Mouse (Mus musculus) ES-E14 (cell line): ENCODE measurements around the gene Lgi1.

Experiments used
- CHD2 ChIP-seq: IDR thresholded peaks from 2 replicates; pipeline ENCODE4 v1.6.1; 2014; ENCODE audit warnings: mild to moderate bottlenecking, low read depth, low read length, inconsistent platforms
- MAFK ChIP-seq: IDR thresholded peaks from 2 replicates; pipeline ENCODE4 v1.6.1; 2014; ENCODE audit warnings: mild to moderate bottlenecking, low read depth, low read length, inconsistent platforms; ENCODE audit not compliant: insufficient read depth
- ZC3H11A ChIP-seq: IDR thresholded peaks from 2 replicates; pipeline ENCODE4 v1.6.1; 2012; ENCODE audit warnings: low read depth, mild to moderate bottlenecking, inconsistent platforms, low read length, borderline replicate concordance
- ZNF384 ChIP-seq: IDR thresholded peaks from 2 replicates; pipeline ENCODE4 v1.6.1; 2012; ENCODE audit warnings: low read depth, low read length, inconsistent platforms

DNA sequence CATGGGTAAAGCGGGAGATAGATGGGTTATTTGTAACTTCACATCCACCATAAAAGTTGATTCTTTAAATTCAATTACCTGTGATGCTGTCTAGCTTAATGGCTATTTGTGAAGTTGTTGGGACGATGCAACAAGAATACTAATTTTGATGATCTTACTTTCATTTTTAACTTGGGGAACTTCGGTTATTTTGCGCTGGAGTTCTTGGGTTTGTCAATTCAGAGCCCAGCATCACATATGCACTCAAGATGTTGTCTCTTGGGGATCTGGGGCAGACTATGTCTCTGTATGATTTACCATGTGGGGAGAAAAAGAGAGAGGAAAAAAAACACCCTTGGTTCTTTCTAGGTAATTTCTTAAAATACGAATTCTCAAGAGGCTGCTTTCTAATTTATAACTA lies 1.4 kb downstream of the Lgi1 start:
- TF ChIP-seq ZNF384: no peak
- no peak for TF ChIP-seq ZC3H11A
- TF ChIP-seq MAFK: no peak
- no peak for TF ChIP-seq CHD2
